Mouse (Mus musculus) small intestine, adult 2 months (tissue): ENCODE results near the gene Cpm. TPM values are rescaled to one million over a fixed set of nuclear protein-coding genes. Genes with fewer than 3 reads are reported as not detected.
"Not testable (repeated sequence)": the region's sequence is repeated elsewhere in the genome, so short reads cannot be mapped to it uniquely, and the experiment has no call there.

Source experiments
- H3K27ac ChIP-seq: fragments of 200-500 bp; 2 replicates; pipeline ENCODE4 v1.5.1; 2012; ENCODE audit warnings: low read depth, low read length, control low read depth, inconsistent platforms; ENCODE audit not compliant: insufficient read depth
- H3K27me3 ChIP-seq: fragments of 200-500 bp; 2 replicates; pipeline ENCODE4 v1.6.1; 2012; ENCODE audit warnings: mild to moderate bottlenecking, moderate library complexity, low read length, inconsistent platforms; ENCODE audit not compliant: control insufficient read depth, insufficient read depth
- H3K36me3 ChIP-seq: fragments of 200-500 bp; 2 replicates; pipeline ENCODE4 v1.6.1; 2012; ENCODE audit warnings: mild to moderate bottlenecking, low read length, control low read depth, inconsistent platforms; ENCODE audit not compliant: control insufficient read depth, insufficient read depth
- H3K4me1 ChIP-seq: fragments of 200-500 bp; 2 replicates; pipeline ENCODE4 v1.6.1; 2012; ENCODE audit warnings: low read length, inconsistent platforms, mixed read lengths; ENCODE audit not compliant: control insufficient read depth, insufficient read depth, insufficient read length
- H3K4me3 ChIP-seq: fragments of 200-500 bp; 2 replicates; pipeline ENCODE4 v1.5.1; 2012; ENCODE audit warnings: low read depth, mild to moderate bottlenecking, control low read depth, inconsistent platforms, low read length, moderate library complexity
- CTCF ChIP-seq: fragments of 200-500 bp; IDR thresholded peaks from 2 replicates; pipeline ENCODE4 v1.5.1; 2012; ENCODE audit warnings: low read depth, mild to moderate bottlenecking, control low read depth, inconsistent platforms, low read length, moderate library complexity, mixed read lengths; ENCODE audit not compliant: insufficient replicate concordance, insufficient read length; ENCODE audit errors: extremely low read depth
- POLR2A ChIP-seq: fragments of 200-500 bp; IDR thresholded peaks from 2 replicates; pipeline ENCODE4 v1.6.1; 2012; ENCODE audit warnings: low read depth, mild to moderate bottlenecking, control low read depth, inconsistent platforms, low read length, moderate library complexity
- WGBS: fragments of 180-500 bp; shearing (Covaris S2); methylation state at CpG from one replicate; pipeline ENCODE4 v1.1.7; 2018; 5-methylcytosine and 5-hydroxymethylcytosine counted together
- polyA plus RNA-seq: library from polyadenylated mRNA; depleted of rRNA; stranded (reverse); fragments of >200 nt; gene quantifications from 2 replicates; pipeline ENCODE4 v1.2.3, GENCODE M21; 2012; rRNA removed

Gene Cpm
- polyA plus RNA-seq, 1 experiment: 13.8 TPM

- no peaks in the 10 kb centered on the region for H3K36me3 ChIP-seq
- no peak overlapping the region for H3K27ac ChIP-seq
- no peak for TF ChIP-seq POLR2A
- peak; percentile 81; the same call in 1 of the 2 replicates for TF ChIP-seq CTCF
- H3K27me3 ChIP-seq: no peaks in the 10 kb centered on the region
- no peak overlapping the region for H3K4me3 ChIP-seq
- peaks cover 5% of the 10 kb centered on the region; the same call in 1 of the 2 replicates for H3K4me1 ChIP-seq
- 33% methylated on average over 15 of the region's 15 CpGs for WGBS
These were observed 102.2 kb downstream of the Cpm start for GRCm38 (mm10) chr10:117731244-117732101.

GRCm38 (mm10) chr10:117732184-117732583, 102.9 kb downstream of the Cpm start:
- H3K36me3 ChIP-seq: no peaks in the 10 kb centered on the region
- no peak overlapping the region for H3K27ac ChIP-seq
- no peak overlapping the region for H3K4me3 ChIP-seq
- 63% methylated on average over 5 of the region's 5 CpGs for WGBS
- TF ChIP-seq POLR2A (no peak), CTCF (no peak)
- no peaks in the 10 kb centered on the region for H3K27me3 ChIP-seq
- peaks cover 10% of the 10 kb centered on the region; the same call in 1 of the 2 replicates for H3K4me1 ChIP-seq

DNA sequence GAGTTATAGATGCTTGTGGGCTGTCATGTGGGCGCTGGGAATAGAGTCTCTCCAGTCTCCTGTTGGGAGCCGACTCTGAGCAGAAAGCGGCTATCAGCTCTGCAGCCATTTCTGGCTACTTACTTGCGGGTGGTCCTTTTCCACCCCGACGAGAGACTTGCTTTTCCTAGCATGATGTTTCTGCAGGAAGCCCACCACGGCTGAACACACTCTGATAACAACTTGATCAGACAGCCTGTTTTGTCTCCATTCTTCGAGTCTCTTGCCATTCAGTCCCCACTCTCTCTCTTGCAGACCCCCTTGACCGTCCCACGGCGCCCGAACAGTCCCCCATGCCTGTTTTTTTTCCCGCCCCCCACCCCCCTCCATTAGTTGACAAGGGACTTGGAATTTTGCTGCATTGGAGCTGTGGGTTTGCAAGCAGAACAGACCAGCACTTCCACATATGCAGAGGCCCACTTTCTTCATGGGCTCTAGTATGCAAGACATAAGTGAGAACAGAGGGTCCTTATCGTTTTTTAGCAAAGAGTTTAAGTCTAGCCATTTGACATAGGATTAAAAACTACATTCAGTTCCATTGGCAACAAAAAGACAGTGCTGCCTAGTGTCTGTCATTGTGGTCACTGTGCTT, 103.8 kb downstream of the Cpm start:
- H3K27ac ChIP-seq: no peak overlapping the region
- TF ChIP-seq CTCF (no peak), POLR2A (no peak)
- no peaks in the 10 kb centered on the region for H3K27me3 ChIP-seq
- no peaks in the 10 kb centered on the region for H3K36me3 ChIP-seq
- 87% methylated on average over 14 of the region's 14 CpGs for WGBS
- H3K4me1 ChIP-seq: peaks cover 14% of the 10 kb centered on the region; the same call in 1 of the 2 replicates
- H3K4me3 ChIP-seq: no peak overlapping the region

DNA sequence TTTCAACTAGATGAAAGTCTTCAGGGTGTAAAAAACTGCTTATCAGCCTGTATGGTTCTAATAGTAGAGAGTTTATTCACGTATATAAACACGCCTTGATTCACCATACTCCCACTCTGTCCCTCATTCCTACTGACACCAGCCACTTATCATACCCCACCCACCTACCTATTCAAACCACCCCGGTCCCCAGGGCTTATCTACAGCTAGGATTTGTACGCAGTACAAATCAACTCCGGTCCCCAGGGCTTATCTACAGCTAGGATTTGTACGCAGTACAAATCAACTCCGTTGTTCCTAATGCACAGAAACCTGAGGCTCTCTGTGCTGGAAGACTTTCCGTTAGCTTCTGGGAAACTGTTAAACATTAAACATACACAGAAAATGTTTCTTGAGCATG, 104.3 kb downstream of the Cpm start:
- H3K4me3 ChIP-seq, H3K36me3 ChIP-seq, H3K27me3 ChIP-seq, H3K27ac ChIP-seq: not testable (repeated sequence)
- 23% methylated on average over 8 of the region's 8 CpGs for WGBS
- peaks cover 18% of the 10 kb centered on the region; the same call in 1 of the 2 replicates for H3K4me1 ChIP-seq

- H3K4me3 ChIP-seq, H3K27me3 ChIP-seq, H3K36me3 ChIP-seq, H3K27ac ChIP-seq: not testable (repeated sequence)
- 42% methylated on average over 10 of the region's 10 CpGs for WGBS
- peaks cover 20% of the 10 kb centered on the region; the same call in 1 of the 2 replicates for H3K4me1 ChIP-seq
These were observed 105.0 kb downstream of the Cpm start for GRCm38 (mm10) chr10:117734104-117734852.

- H3K27ac ChIP-seq, H3K36me3 ChIP-seq, H3K27me3 ChIP-seq, H3K4me3 ChIP-seq: not testable (repeated sequence)
- peaks cover 20% of the 10 kb centered on the region; the same call in 1 of the 2 replicates for H3K4me1 ChIP-seq
- 94% methylated on average over 12 of the region's 12 CpGs for whole genome bisulfite sequencing
These were observed 106.1 kb downstream of the Cpm start for GRCm38 (mm10) chr10:117735396-117735795.

- Histone ChIP-seq H3K27me3 (no peaks in the 10 kb centered on the region), H3K4me1 (peaks cover 17% of the 10 kb centered on the region; the same call in 1 of the 2 replicates), H3K4me3 (no peak overlapping the region), H3K27ac (peak overlapping the region; percentile 14), H3K36me3 (no peaks in the 10 kb centered on the region; the same call in 1 of the 2 replicates)
- TF ChIP-seq CTCF (no peak), POLR2A (no peak)
- 87% methylated on average over 5 of the region's 5 CpGs for WGBS
These were observed 107.3 kb downstream of the Cpm start for GRCm38 (mm10) chr10:117736573-117736972.

Other genes with a start within 250 kb of the Cpm start
- 22.6 and 36.6 TPM in 2 replicates for gene Cpsf6, start 249.5 kb upstream of the Cpm start, polyA plus RNA-seq
- 16.2 and 39.2 TPM in 2 replicates for gene Mdm2, start 81.3 kb downstream of the Cpm start, polyA plus RNA-seq
- gene Slc35e3, start 116.9 kb downstream of the Cpm start, polyA plus RNA-seq: 6.2 and 7.4 TPM in 2 replicates
- 1.3 and 3.1 TPM in 2 replicates for gene Nup107, start 163.2 kb downstream of the Cpm start, polyA plus RNA-seq
- gene Rap1b, start 216.5 kb downstream of the Cpm start, polyA plus RNA-seq: 7.9 and 19.2 TPM in 2 replicates